Mouse (Mus musculus) urinary bladder, postnatal 14 days (tissue): ENCODE results near the gene 2210016L21Rik.
A peak's percentile ranks its signal among the peaks of the same experiment; 100 is the strongest.

Experiments
- DNase-seq: peaks from one replicate; pipeline ENCODE4 v3.0.0; 2021; ENCODE audit warnings: low spot score

The 2210016L21Rik gene

GRCm38 (mm10) chr5:114979250-114980121, 37.5 kb downstream of the 2210016L21Rik start:
- peak; percentile 72 for DNase-seq

- DNase-seq = no peak
These were observed 38.3 kb downstream of the 2210016L21Rik start for GRCm38 (mm10) chr5:114980122-114980748.

GRCm38 (mm10) chr5:114982001-114982400, 40.0 kb downstream of the 2210016L21Rik start:
- DNase-seq = no peak

- no peak for DNase-seq
These were observed 43.1 kb downstream of the 2210016L21Rik start for GRCm38 (mm10) chr5:114985074-114985473.

GRCm38 (mm10) chr5:114996447-114996846, 54.5 kb downstream of the 2210016L21Rik start:
- DNase-seq = no peak

GRCm38 (mm10) chr5:114997327-114997726, 55.4 kb downstream of the 2210016L21Rik start:
- DNase-seq = no peak
